Mouse (Mus musculus) C2C12 (cell line): ENCODE measurements around the gene Rtl1.

ENCODE experiments used
- CEBPB ChIP-seq: IDR thresholded peaks from one replicate; pipeline ENCODE4 v1.6.1; 2011; ENCODE audit warnings: low read depth, mild to moderate bottlenecking, control low read depth, moderate library complexity
- CTCF ChIP-seq: IDR thresholded peaks from one replicate; pipeline ENCODE4 v1.5.1; 2011; ENCODE audit not compliant: control insufficient read depth, insufficient read depth, insufficient read length
- FOSL1 ChIP-seq: IDR thresholded peaks from one replicate; pipeline ENCODE4 v1.8.0; 2011; ENCODE audit warnings: mild to moderate bottlenecking, low read length; ENCODE audit not compliant: poor library complexity, insufficient read depth, severe bottlenecking
- MAX ChIP-seq: IDR thresholded peaks from one replicate; pipeline ENCODE4 v1.6.1; 2011; ENCODE audit warnings: mild to moderate bottlenecking, control low read depth
- MYOD1 ChIP-seq: IDR thresholded peaks from one replicate; pipeline ENCODE4 v1.6.1; 2011; ENCODE audit warnings: low read depth; ENCODE audit not compliant: control insufficient read depth, insufficient read length
- MYOG ChIP-seq: IDR thresholded peaks from one replicate; pipeline ENCODE4 v1.6.1; 2011; ENCODE audit not compliant: control insufficient read depth, insufficient read length; ENCODE audit errors: extremely low read depth

DNA sequence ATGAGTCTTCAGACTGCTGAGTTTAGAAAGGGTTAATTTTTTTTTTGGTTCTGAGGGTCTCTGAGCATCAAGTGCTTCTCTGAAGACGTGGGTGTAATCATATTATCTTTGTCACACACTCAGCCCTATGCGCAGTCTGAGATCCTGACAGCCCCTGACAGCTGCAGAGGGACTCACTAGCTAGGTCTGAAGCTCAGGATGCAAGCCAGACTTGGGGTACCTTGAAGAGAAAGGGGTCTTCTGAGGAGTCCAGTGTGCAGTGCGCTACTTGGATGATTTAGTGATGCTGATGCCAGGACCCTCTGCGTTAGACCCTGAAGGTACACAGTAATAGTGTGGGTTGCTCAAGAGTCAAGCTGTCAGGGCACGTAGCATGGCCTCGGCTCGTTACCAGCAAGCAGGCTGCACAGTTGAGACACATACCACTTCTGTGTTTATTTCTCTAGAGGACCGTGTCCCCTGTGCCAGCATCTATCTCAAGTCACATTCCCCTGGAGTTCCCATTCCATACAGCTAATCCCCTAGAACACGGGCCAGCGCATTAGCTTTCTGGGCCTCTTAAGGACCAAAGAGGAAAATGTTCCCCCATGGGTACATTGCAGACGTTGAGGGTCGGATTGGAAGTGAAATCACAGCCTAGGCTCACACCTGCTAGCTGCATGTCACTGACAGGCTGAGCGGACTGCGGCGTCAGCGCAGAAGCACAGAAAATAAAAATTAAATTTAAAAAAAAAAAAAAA is 5.0 kb upstream of the Rtl1 start:
- TF ChIP-seq CTCF (no peak), MYOG (no peak), MAX (no peak), MYOD1 (no peak), FOSL1 (no peak), CEBPB (no peak)
